Mouse (Mus musculus) thymus, adult 18-20 months (tissue): ENCODE results near the gene Spop.

ENCODE experiments used
- DNase-seq, 2 experiments: peaks; one replicate each; pipeline ENCODE4 v3.0.0; 2022; ENCODE audit warnings: mixed read lengths in 2 of 2

Spop gene

GRCm38 (mm10) chr11:95413641-95414535 is at the start of gene Spop:
Gene Spop, plus strand, starts transcription at chr11:95414080.
- peak; percentile 83 to 87 for DNase-seq

- no peak for DNase-seq
These were observed 49.5 kb upstream of the Spop start for GRCm38 (mm10) chr11:95364388-95364787.

GRCm38 (mm10) chr11:95365596-95365995 is 48.3 kb upstream of the Spop start:
- DNase-seq, result no peak

GRCm38 (mm10) chr11:95366280-95366897 is 47.5 kb upstream of the Spop start:
- DNase-seq, result no peak

GRCm38 (mm10) chr11:95367011-95367735 is 46.7 kb upstream of the Spop start:
- peak; percentile 65 to 77 for DNase-seq

- no peak for DNase-seq
These were observed 45.6 kb upstream of the Spop start for GRCm38 (mm10) chr11:95368231-95368823.

GRCm38 (mm10) chr11:95368871-95369270 is 45.0 kb upstream of the Spop start:
- no peak for DNase-seq

GRCm38 (mm10) chr11:95369964-95370890 is 43.7 kb upstream of the Spop start:
- no peak for DNase-seq

- no peak for DNase-seq
These were observed 42.7 kb upstream of the Spop start for GRCm38 (mm10) chr11:95371182-95371581.

- DNase-seq, result no peak
These were observed 35.0 kb upstream of the Spop start for GRCm38 (mm10) chr11:95378926-95379325.

- DNase-seq, result no peak
These were observed 34.3 kb upstream of the Spop start for GRCm38 (mm10) chr11:95379552-95379951.

GRCm38 (mm10) chr11:95380711-95381110 is 33.2 kb upstream of the Spop start:
- DNase-seq, result no peak

GRCm38 (mm10) chr11:95381146-95381545 is 32.7 kb upstream of the Spop start:
- DNase-seq, result no peak

GRCm38 (mm10) chr11:95383331-95383986 is 30.4 kb upstream of the Spop start:
- DNase-seq, result no peak

- DNase-seq, result no peak
These were observed 29.9 kb upstream of the Spop start for GRCm38 (mm10) chr11:95384004-95384318.

- peak; percentile 81 to 93 for DNase-seq
These were observed 29.4 kb upstream of the Spop start, which contains the start of gene Slc35b1 for GRCm38 (mm10) chr11:95384319-95384972. Gene Slc35b1, plus strand, starts transcription at chr11:95384692.

- no peak for DNase-seq
These were observed 28.9 kb upstream of the Spop start for GRCm38 (mm10) chr11:95384973-95385320.

- no peak for DNase-seq
These were observed 26.5 kb upstream of the Spop start for GRCm38 (mm10) chr11:95387354-95387753.

GRCm38 (mm10) chr11:95389006-95389405 is 24.9 kb upstream of the Spop start:
- no peak for DNase-seq

GRCm38 (mm10) chr11:95390420-95390819 is 23.5 kb upstream of the Spop start:
- no peak for DNase-seq

- DNase-seq, result no peak
These were observed 22.7 kb upstream of the Spop start for GRCm38 (mm10) chr11:95391201-95391600.
